Mouse (Mus musculus): ENCODE results near the gene Rnf38. TPM values are rescaled to one million over a fixed set of nuclear protein-coding genes. Genes with fewer than 3 reads are reported as not detected.

Rnf38 gene
- total and polyA plus RNA-seq, 3 experiments, result 6.8 to 22.8 TPM; not detected in 1

DNA sequence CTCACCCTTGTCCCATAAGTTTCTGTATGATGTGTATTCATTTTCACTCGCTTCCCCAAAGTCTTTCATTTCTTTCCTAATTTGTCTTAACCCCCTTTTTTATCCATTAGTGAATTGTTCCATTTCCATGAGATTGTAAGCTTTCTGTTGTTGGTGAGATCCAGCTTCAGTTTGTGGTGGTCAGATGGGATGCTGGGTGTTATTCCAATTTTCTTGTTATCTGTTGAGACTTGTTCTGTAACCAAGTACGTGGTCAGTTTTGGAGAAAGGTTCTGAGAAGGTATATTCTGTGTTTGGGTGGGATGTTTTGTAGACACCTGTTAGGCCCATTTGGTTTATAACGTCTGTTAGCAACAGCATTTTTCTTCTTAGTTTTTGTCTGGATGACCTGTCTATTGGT lies 148.0 kb downstream of the Rnf38 start:
- no peak for TF ChIP-seq TCF12 (IDR thresholded peaks at IDR 0.05; ENCODE audit: low read depth, low read length)
- no peak for TF ChIP-seq GATA1 (IDR thresholded peaks at IDR 0.05; ENCODE audit: low read depth, low read length)
- no peak for TF ChIP-seq KAT2A (conservative IDR thresholded peaks at IDR 0.05; ENCODE audit: low read depth, low read length)
- TF ChIP-seq NRF1 (IDR thresholded peaks at IDR 0.05; ENCODE audit: insufficient read depth, low read depth, low read length, poor library complexity, severe bottlenecking), result no peak
- no peak for TF ChIP-seq MEF2A (IDR thresholded peaks at IDR 0.05; ENCODE audit: extremely low read depth, insufficient replicate concordance, low read depth, low read length, poor library complexity, severe bottlenecking)
- no peak for TF ChIP-seq MAX (IDR thresholded peaks at IDR 0.05; ENCODE audit: low read length)
- no peak for TF ChIP-seq POLR2AphosphoS5 (IDR thresholded peaks at IDR 0.05; ENCODE audit: borderline replicate concordance, low read depth, low read length)
- TF ChIP-seq ZNF384 (IDR thresholded peaks at IDR 0.05; ENCODE audit: low read depth, low read length), result no peak
- no peak for TF ChIP-seq BHLHE40 (IDR thresholded peaks at IDR 0.05; ENCODE audit: borderline replicate concordance, low read depth, low read length)
- no peak for TF ChIP-seq SMC3 (IDR thresholded peaks at IDR 0.05; ENCODE audit: low read depth, low read length)
- TF ChIP-seq CHD2 (IDR thresholded peaks at IDR 0.05; ENCODE audit: low read length), result no peak
- TF ChIP-seq MYC (IDR thresholded peaks at IDR 0.05; ENCODE audit: low read depth, low read length), result no peak
- no peak for TF ChIP-seq E2F4 (IDR thresholded peaks at IDR 0.05; ENCODE audit: borderline replicate concordance, low read depth, low read length)
- no peak for TF ChIP-seq RCOR1 (IDR thresholded peaks at IDR 0.05; ENCODE audit: low read depth, low read length)
- no peak for TF ChIP-seq USF2 (IDR thresholded peaks at IDR 0.05; ENCODE audit: borderline replicate concordance in 1 of 2, insufficient read depth in 1 of 2, low read depth in 1 of 2, low read length in 2 of 2)
- no peak overlapping the region for H3K27ac ChIP-seq (ENCODE audit: control insufficient read depth, low read depth, low read length)
- H3K4me3 ChIP-seq (ENCODE audit: control insufficient read depth in 1 of 2, insufficient read depth in 1 of 2, low read depth in 2 of 2, low read length in 2 of 2), result no peak overlapping the region
- DNase-seq (ENCODE audit: low read depth, low spot score), result no peak
- no peaks in the 10 kb centered on the region for H3K4me1 ChIP-seq (ENCODE audit: control insufficient read depth in 1 of 2, insufficient read depth in 2 of 2, low read length in 2 of 2)
- no peaks in the 10 kb centered on the region for H3K9me3 ChIP-seq (replicated peaks; ENCODE audit: insufficient read depth, low read length)
- H3K79me2 ChIP-seq (ENCODE audit: control insufficient read depth, insufficient read depth, low read length, poor library complexity), result no peaks in the 10 kb centered on the region
- peaks cover 3 to 14% of the 10 kb centered on the region in 2 experiments for H3K27me3 ChIP-seq (ENCODE audit: control insufficient read depth in 1 of 2, insufficient read depth in 2 of 2, low read length in 2 of 2)
- no peaks in the 10 kb centered on the region for H3K36me3 ChIP-seq (ENCODE audit: control insufficient read depth in 1 of 2, insufficient read depth in 2 of 2, low read length in 2 of 2)
- no peak overlapping the region for H3K9ac ChIP-seq (ENCODE audit: control insufficient read depth, low read depth, low read length, poor library complexity, severe bottlenecking)

DNA sequence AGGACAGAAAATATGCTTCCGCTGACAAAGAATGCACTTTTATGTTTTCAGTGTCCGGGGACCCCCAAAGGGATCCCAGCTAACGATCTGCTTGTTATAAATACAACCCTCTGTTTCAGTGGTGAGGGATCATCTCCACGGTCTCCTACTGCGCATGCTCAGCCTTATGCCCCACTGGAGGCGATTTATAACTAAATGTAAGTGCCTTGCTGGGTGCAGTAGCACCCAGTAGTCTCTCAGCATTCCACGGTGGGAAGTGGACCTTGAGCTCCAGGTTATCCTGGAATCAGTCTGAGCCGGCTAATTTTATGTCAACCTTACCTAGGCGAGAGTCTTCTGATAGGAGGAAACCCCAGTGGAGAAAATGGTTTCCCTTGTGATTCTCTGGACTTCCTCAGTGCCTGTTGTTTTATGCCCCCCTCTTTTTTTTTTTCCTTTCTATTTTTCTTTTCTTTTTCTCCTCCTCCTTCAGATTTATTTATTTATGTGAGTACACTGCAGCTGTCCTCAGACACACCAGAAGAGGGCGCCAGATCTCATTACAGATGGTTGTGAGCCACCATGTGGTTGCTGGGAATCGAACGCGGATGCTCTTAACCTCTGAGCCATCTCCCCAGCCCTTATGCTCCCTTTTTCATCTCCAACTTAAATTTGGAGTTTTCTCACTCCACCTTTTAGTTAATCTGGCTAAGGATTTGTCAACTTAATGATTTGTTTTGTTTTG lies 148.8 kb downstream of the Rnf38 start:
- DNase-seq (ENCODE audit: low read depth, low spot score), result no peak
- Histone ChIP-seq H3K36me3 (ENCODE audit: control insufficient read depth in 1 of 2, insufficient read depth in 2 of 2, low read length in 2 of 2) (no peaks in the 10 kb centered on the region), H3K79me2 (ENCODE audit: control insufficient read depth, insufficient read depth, low read length, poor library complexity) (no peaks in the 10 kb centered on the region), H3K27ac (ENCODE audit: control insufficient read depth, low read depth, low read length) (no peak overlapping the region), H3K9me3 (replicated peaks; ENCODE audit: insufficient read depth, low read length) (no peaks in the 10 kb centered on the region), H3K4me3 (ENCODE audit: control insufficient read depth in 1 of 2, insufficient read depth in 1 of 2, low read depth in 2 of 2, low read length in 2 of 2) (no peak overlapping the region), H3K9ac (ENCODE audit: control insufficient read depth, low read depth, low read length, poor library complexity, severe bottlenecking) (no peak overlapping the region), H3K4me1 (ENCODE audit: control insufficient read depth in 1 of 2, insufficient read depth in 2 of 2, low read length in 2 of 2) (no peaks in the 10 kb centered on the region), H3K27me3 (ENCODE audit: control insufficient read depth in 1 of 2, insufficient read depth in 2 of 2, low read length in 2 of 2) (peaks cover 3 to 14% of the 10 kb centered on the region in 2 experiments)
- TF ChIP-seq NRF1 (IDR thresholded peaks at IDR 0.05; ENCODE audit: insufficient read depth, low read depth, low read length, poor library complexity, severe bottlenecking) (no peak), SMC3 (IDR thresholded peaks at IDR 0.05; ENCODE audit: low read depth, low read length) (no peak), POLR2A (IDR thresholded peaks at IDR 0.05; ENCODE audit: control insufficient read depth in 1 of 2, insufficient read depth in 1 of 2, low read depth in 1 of 2, low read length in 2 of 2, poor library complexity in 1 of 2) (no peak), POLR2AphosphoS5 (IDR thresholded peaks at IDR 0.05; ENCODE audit: borderline replicate concordance, low read depth, low read length) (no peak), ZNF384 (IDR thresholded peaks at IDR 0.05; ENCODE audit: low read depth, low read length) (no peak), MXI1 (IDR thresholded peaks at IDR 0.05; ENCODE audit: low read depth, low read length) (no peak), RCOR1 (IDR thresholded peaks at IDR 0.05; ENCODE audit: low read depth, low read length) (no peak), MAX (IDR thresholded peaks at IDR 0.05; ENCODE audit: low read length) (no peak), TBP (IDR thresholded peaks at IDR 0.05; ENCODE audit: low read depth, low read length) (no peak), RAD21 (IDR thresholded peaks at IDR 0.05; ENCODE audit: low read depth, low read length) (no peak), ZC3H11A (IDR thresholded peaks at IDR 0.05; ENCODE audit: low read depth, low read length) (no peak), MAFK (IDR thresholded peaks at IDR 0.05; ENCODE audit: borderline replicate concordance, low read depth, low read length) (no peak), CHD1 (IDR thresholded peaks at IDR 0.05; ENCODE audit: low read depth, low read length) (no peak), EP300 (IDR thresholded peaks at IDR 0.05; ENCODE audit: low read depth in 1 of 2, low read length in 2 of 2) (no peak), MYC (IDR thresholded peaks at IDR 0.05; ENCODE audit: low read depth, low read length) (no peak), ZKSCAN1 (IDR thresholded peaks at IDR 0.05; ENCODE audit: low read depth, low read length) (no peak), MEF2A (IDR thresholded peaks at IDR 0.05; ENCODE audit: extremely low read depth, insufficient replicate concordance, low read depth, low read length, poor library complexity, severe bottlenecking) (no peak), BHLHE40 (IDR thresholded peaks at IDR 0.05; ENCODE audit: borderline replicate concordance, low read depth, low read length) (no peak)

Measured in MEL (cell line).